Mouse (Mus musculus) small intestine, adult 2 months (tissue): ENCODE measurements around the gene Cux2.

Experiments used
- CTCF ChIP-seq: fragments of 200-500 bp; IDR thresholded peaks from 2 replicates; pipeline ENCODE4 v1.5.1; 2012; ENCODE audit warnings: low read depth, mild to moderate bottlenecking, control low read depth, inconsistent platforms, low read length, moderate library complexity, mixed read lengths; ENCODE audit not compliant: insufficient replicate concordance, insufficient read length; ENCODE audit errors: extremely low read depth
- POLR2A ChIP-seq: fragments of 200-500 bp; IDR thresholded peaks from 2 replicates; pipeline ENCODE4 v1.6.1; 2012; ENCODE audit warnings: low read depth, mild to moderate bottlenecking, control low read depth, inconsistent platforms, low read length, moderate library complexity

- no peak for TF ChIP-seq CTCF
- no peak for TF ChIP-seq POLR2A
These were observed 178.3 kb downstream of the Cux2 start for GRCm38 (mm10) chr5:121871515-121872030.
